Mouse (Mus musculus) CH12.LX (cell line): ENCODE results near the gene Ankrd13c. TPM values are rescaled to one million over a fixed set of nuclear protein-coding genes. Genes with fewer than 3 reads are reported as not detected.

Experiments
- DNase-seq: peaks from one replicate; pipeline ENCODE4 v3.0.0-alpha.2; 2013; ENCODE audit errors: extremely low read depth
- H3K27ac ChIP-seq: 2 replicates; pipeline ENCODE4 v1.5.1; 2012; ENCODE audit warnings: low read depth, mild to moderate bottlenecking, control low read depth, moderate library complexity; ENCODE audit not compliant: insufficient read depth
- H3K27me3 ChIP-seq: replicated peaks from 2 replicates; pipeline ENCODE3; 2012; ENCODE audit warnings: inconsistent platforms
- H3K36me3 ChIP-seq, 2 experiments: replicated peaks in 1 of 2; 2 replicates each; pipeline versions ENCODE3 to v1.6.1; 2012; ENCODE audit warnings: inconsistent platforms in 1 of 2, low read length in 1 of 2, mild to moderate bottlenecking in 1 of 2, mixed read lengths in 1 of 2, moderate library complexity in 1 of 2; ENCODE audit not compliant: control insufficient read depth in 1 of 2, insufficient read depth in 1 of 2
- H3K4me1 ChIP-seq, 2 experiments: 2 replicates each; pipeline ENCODE4 v1.6.1; 2012; ENCODE audit warnings: inconsistent platforms in 1 of 2, moderate library complexity in 1 of 2; ENCODE audit not compliant: insufficient read depth in 2 of 2, control insufficient read depth in 1 of 2
- H3K4me2 ChIP-seq: 2 replicates; pipeline ENCODE4 v1.6.1; 2012; ENCODE audit warnings: low read depth, mild to moderate bottlenecking, control low read depth; ENCODE audit not compliant: poor library complexity, insufficient read depth, severe bottlenecking
- H3K4me3 ChIP-seq, 3 experiments: fragments of 150-350 bp in 1 of 3; sonication (generic) in 1 of 3; replicated peaks in 1 of 3; 2 replicates each; pipeline versions ENCODE3 to v1.5.1; 2011 to 2012; ENCODE audit warnings: low read depth in 2 of 3, low read length in 2 of 3, mild to moderate bottlenecking in 2 of 3, moderate library complexity in 2 of 3, control low read depth in 1 of 3, improper control_type of control experiment in 1 of 3, inconsistent platforms in 1 of 3, mixed read lengths in 1 of 3; ENCODE audit not compliant: poor library complexity in 1 of 3
- H3K79me2 ChIP-seq: replicated peaks from 2 replicates; pipeline ENCODE4 v1.6.1; 2012; ENCODE audit warnings: mild to moderate bottlenecking, moderate library complexity; ENCODE audit not compliant: control insufficient read depth, poor library complexity, insufficient read depth, severe bottlenecking; ENCODE audit errors: extremely low read depth
- H3K9ac ChIP-seq: 2 replicates; pipeline ENCODE4 v1.6.1; 2012; ENCODE audit warnings: low read depth, mild to moderate bottlenecking, control low read depth, moderate library complexity; ENCODE audit not compliant: insufficient read depth
- H3K9me3 ChIP-seq: replicated peaks from 2 replicates; pipeline ENCODE3; 2012; ENCODE audit warnings: low read length, inconsistent platforms, mixed read lengths
- CHD1 ChIP-seq: IDR thresholded peaks from 2 replicates; pipeline ENCODE4 v1.6.1; 2012; ENCODE audit warnings: low read depth, low read length, improper control_type of control experiment, inconsistent platforms
- CHD2 ChIP-seq: IDR thresholded peaks from 2 replicates; pipeline ENCODE4 v1.6.1; 2011; ENCODE audit warnings: low read length, improper control_type of control experiment
- E2F4 ChIP-seq: IDR thresholded peaks from 2 replicates; pipeline ENCODE4 v1.6.1; 2011; ENCODE audit warnings: low read depth, low read length, improper control_type of control experiment; ENCODE audit not compliant: insufficient replicate concordance
- ELF1 ChIP-seq: IDR thresholded peaks from 2 replicates; pipeline ENCODE4 v1.6.1; 2014; ENCODE audit warnings: low read depth, mild to moderate bottlenecking, inconsistent platforms, low read length, improper control_type of control experiment
- ETS1 ChIP-seq: conservative IDR thresholded peaks from 2 replicates; pipeline ENCODE4 v1.6.1; 2012; ENCODE audit warnings: low read depth, mild to moderate bottlenecking, inconsistent platforms, low read length, improper control_type of control experiment, moderate library complexity
- GABPA ChIP-seq: IDR thresholded peaks from 2 replicates; pipeline ENCODE4 v1.6.1; 2012; ENCODE audit warnings: low read depth, low read length, improper control_type of control experiment, inconsistent platforms; ENCODE audit not compliant: insufficient replicate concordance
- HCFC1 ChIP-seq: IDR thresholded peaks from 2 replicates; pipeline ENCODE4 v1.6.1; 2012; ENCODE audit warnings: low read depth, mild to moderate bottlenecking, inconsistent platforms, low read length, improper control_type of control experiment
- IRF4 ChIP-seq: IDR thresholded peaks from 2 replicates; pipeline ENCODE4 v1.6.1; 2014; ENCODE audit warnings: low read depth, mild to moderate bottlenecking, inconsistent platforms, low read length, improper control_type of control experiment
- JUN ChIP-seq: IDR thresholded peaks from 2 replicates; pipeline ENCODE4 v1.6.1; 2011; ENCODE audit warnings: low read depth, mild to moderate bottlenecking, low read length, improper control_type of control experiment, moderate library complexity; ENCODE audit not compliant: insufficient read depth
- JUND ChIP-seq: conservative IDR thresholded peaks from 2 replicates; pipeline ENCODE4 v1.6.1; 2011; ENCODE audit warnings: low read depth, low read length, improper control_type of control experiment
- KAT2A ChIP-seq: IDR thresholded peaks from 2 replicates; pipeline ENCODE4 v1.6.1; 2012; ENCODE audit warnings: low read length, improper control_type of control experiment, inconsistent platforms; ENCODE audit not compliant: insufficient replicate concordance
- MAFK ChIP-seq: IDR thresholded peaks from 2 replicates; pipeline ENCODE4 v1.6.1; 2011; ENCODE audit warnings: low read length, improper control_type of control experiment; ENCODE audit not compliant: insufficient replicate concordance
- MAX ChIP-seq: IDR thresholded peaks from 2 replicates; pipeline ENCODE4 v1.6.1; 2011; ENCODE audit warnings: low read length, improper control_type of control experiment
- MEF2A ChIP-seq: IDR thresholded peaks from 2 replicates; pipeline ENCODE4 v1.6.1; 2014; ENCODE audit warnings: low read depth, mild to moderate bottlenecking, inconsistent platforms, low read length, improper control_type of control experiment, borderline replicate concordance
- MXI1 ChIP-seq: IDR thresholded peaks from 2 replicates; pipeline ENCODE4 v1.6.1; 2011; ENCODE audit warnings: mild to moderate bottlenecking, low read depth, low read length, improper control_type of control experiment
- MYC ChIP-seq: IDR thresholded peaks from 2 replicates; pipeline ENCODE4 v1.6.1; 2011; ENCODE audit warnings: low read depth, mild to moderate bottlenecking, improper control_type of control experiment, low read length
- NELFE ChIP-seq: IDR thresholded peaks from 2 replicates; pipeline ENCODE4 v1.6.1; 2011; ENCODE audit warnings: low read depth, low read length, improper control_type of control experiment
- PAX5 ChIP-seq: IDR thresholded peaks from 2 replicates; pipeline ENCODE4 v1.6.1; 2012; ENCODE audit warnings: low read length, inconsistent platforms, mixed read lengths
- POLR2A ChIP-seq: IDR thresholded peaks from 2 replicates; pipeline ENCODE4 v1.6.1; 2011; ENCODE audit warnings: low read depth, mild to moderate bottlenecking, improper control_type of control experiment, low read length
- RAD21 ChIP-seq: IDR thresholded peaks from 2 replicates; pipeline ENCODE4 v1.6.1; 2011; ENCODE audit warnings: low read depth, mild to moderate bottlenecking, low read length, improper control_type of control experiment, moderate library complexity
- SIN3A ChIP-seq: IDR thresholded peaks from 2 replicates; pipeline ENCODE4 v1.6.1; 2012; ENCODE audit warnings: low read length, improper control_type of control experiment, inconsistent platforms
- TBP ChIP-seq: conservative IDR thresholded peaks from 2 replicates; pipeline ENCODE4 v1.6.1; 2011; ENCODE audit warnings: low read depth, low read length, improper control_type of control experiment
- UBTF ChIP-seq: IDR thresholded peaks from 2 replicates; pipeline ENCODE4 v1.6.1; 2012; ENCODE audit warnings: low read depth, mild to moderate bottlenecking, inconsistent platforms, low read length, improper control_type of control experiment, moderate library complexity
- USF2 ChIP-seq: conservative IDR thresholded peaks from 2 replicates; pipeline ENCODE4 v1.6.1; 2011; ENCODE audit warnings: low read depth, low read length, improper control_type of control experiment
- ZC3H11A ChIP-seq: IDR thresholded peaks from 2 replicates; pipeline ENCODE4 v1.6.1; 2012; ENCODE audit warnings: low read depth, mild to moderate bottlenecking, inconsistent platforms, low read length, improper control_type of control experiment
- ZKSCAN1 ChIP-seq: IDR thresholded peaks from 2 replicates; pipeline ENCODE4 v1.6.1; 2012; ENCODE audit warnings: low read depth, inconsistent platforms, low read length, improper control_type of control experiment, borderline replicate concordance
- ZMIZ1 ChIP-seq: IDR thresholded peaks from 2 replicates; pipeline ENCODE4 v1.6.1; 2012; ENCODE audit warnings: low read depth, mild to moderate bottlenecking, inconsistent platforms, low read length, improper control_type of control experiment
- ZNF384 ChIP-seq: IDR thresholded peaks from 2 replicates; pipeline ENCODE4 v1.6.1; 2012; ENCODE audit warnings: low read depth, low read length, improper control_type of control experiment, inconsistent platforms
- dilution Hi-C: fragments of 300-500 bp; cut with MboI; formaldehyde crosslinking; loops from 2 replicates; pipeline ENCODE4 v1.14.3; 2020; ENCODE audit warnings: low sequenced_read_pairs; ENCODE audit not compliant: extremely low pct_unique_long_range_greater_than_20kb, extremely low pct_ligation_motif_present
- in situ Hi-C: fragments of 300-500 bp; cut with MboI; formaldehyde crosslinking; loops from 3 replicates; pipeline ENCODE4 v1.14.3; 2019; ENCODE audit warnings: low sequenced_read_pairs, low pct_ligation_motif_present, low pct_unique_long_range_greater_than_20kb, mixed read lengths
- polyA plus RNA-seq: library from polyadenylated mRNA; unstranded; fragments of >175 nt; gene quantifications from 2 replicates; pipeline ENCODE4 v1.2.1, GENCODE M21; 2012; ENCODE audit warnings: low read depth; ENCODE audit not compliant: insufficient read length
- total RNA-seq, 2 experiments: library from RNA; depleted of rRNA; stranded (reverse); fragments of 300-350 nt in 1 of 2; fragments of >200 nt in 1 of 2; gene quantifications; 2 replicates each; pipeline ENCODE4 v1.2.3; 2012 to 2014

Gene Ankrd13c
- total and polyA plus RNA-seq, 3 experiments = 18.9 to 65.3 (median 54.4) TPM

DNA sequence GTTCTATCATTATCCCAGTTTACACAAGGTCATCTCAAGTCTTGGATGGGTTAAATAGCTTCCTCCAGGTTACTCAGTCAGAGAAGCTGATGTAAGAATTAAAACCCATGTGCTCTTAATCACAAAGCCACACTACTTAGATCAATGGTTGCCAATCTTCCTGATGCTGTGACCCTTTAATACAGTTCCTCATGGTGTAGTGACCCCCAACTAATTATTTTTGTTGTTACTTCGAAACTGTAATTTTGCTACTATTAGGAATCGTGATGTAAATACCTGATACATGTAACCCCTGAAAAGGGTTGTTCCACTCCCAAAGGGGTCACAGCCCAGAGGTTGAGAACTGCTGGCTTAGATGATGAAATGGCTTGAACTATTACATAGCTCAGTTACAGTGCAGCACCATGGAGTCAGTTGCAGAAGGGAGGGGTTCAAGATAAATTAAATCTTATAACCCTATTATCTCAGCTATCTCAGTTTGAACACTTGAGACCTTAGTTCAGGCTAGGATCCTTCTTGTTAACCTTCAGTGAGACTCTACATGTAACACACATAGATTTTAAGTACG, 23.7 kb upstream of the Ankrd13c start:
- Histone ChIP-seq H3K9ac (peak overlapping the region; percentile 54), H3K4me1 (peaks cover 14 to 44% of the 10 kb centered on the region in 2 experiments; a peak in 3 of 4 replicates), H3K36me3 (peaks cover 34 to 38% of the 10 kb centered on the region in 2 experiments), H3K9me3 (no peaks in the 10 kb centered on the region), H3K4me3 (peak overlapping the region; percentile 61 to 83 (median 75)), H3K4me2 (peak overlapping the region; percentile 92), H3K27ac (peak overlapping the region; percentile 9; the same call in 1 of the 2 replicates), H3K79me2 (peaks cover 63% of the 10 kb centered on the region), H3K27me3 (peaks cover 6% of the 10 kb centered on the region)
- peak; percentile 82 for DNase-seq
- in situ Hi-C loops (loop anchor here (10.0 kb wide), 1 partner anchor 211 kb away; no protein-coding TSS in a partner anchor), dilution Hi-C loops (no loop called here)
- TF ChIP-seq E2F4 = no peak
- TF ChIP-seq IRF4 = no peak
- no peak for TF ChIP-seq MEF2A
- TF ChIP-seq GABPA = no peak
- TF ChIP-seq UBTF = no peak
- TF ChIP-seq MAX = peak; percentile 55; the same call in 1 of the 2 replicates
- TF ChIP-seq NELFE = no peak
- no peak for TF ChIP-seq MAFK
- 0 out of 2 replicates have a peak, but pooled peaks have one; percentile 9 for TF ChIP-seq SIN3A
- no peak for TF ChIP-seq USF2
- TF ChIP-seq CHD2 = no peak
- TF ChIP-seq HCFC1 = peak; percentile 48; the same call in 1 of the 2 replicates
- no peak for TF ChIP-seq ZNF384
- no peak for TF ChIP-seq POLR2A
- TF ChIP-seq ZKSCAN1 = no peak
- TF ChIP-seq ZMIZ1 = no peak
- TF ChIP-seq MYC = peak; percentile 83
- 0 out of 2 replicates have a peak, but pooled peaks have one; percentile 13 for TF ChIP-seq KAT2A
- no peak; the same call in 1 of the 2 replicates for TF ChIP-seq MXI1
- no peak for TF ChIP-seq JUN
- TF ChIP-seq ELF1 = no peak
- no peak for TF ChIP-seq ETS1
- no peak for TF ChIP-seq PAX5
- no peak for TF ChIP-seq ZC3H11A
- no peak for TF ChIP-seq RAD21
- TF ChIP-seq JUND = no peak
- no peak; the same call in 1 of the 2 replicates for TF ChIP-seq CHD1
- 0 out of 2 replicates have a peak, but pooled peaks have one; percentile 3 for TF ChIP-seq TBP
